Mouse (Mus musculus): ENCODE results near the gene Rock2. TPM values are rescaled to one million over a fixed set of nuclear protein-coding genes. Genes with fewer than 3 reads are reported as not detected.

Gene Rock2
- polyA plus RNA-seq, 1 experiment from 2014 or later = 22.4 TPM

DNA sequence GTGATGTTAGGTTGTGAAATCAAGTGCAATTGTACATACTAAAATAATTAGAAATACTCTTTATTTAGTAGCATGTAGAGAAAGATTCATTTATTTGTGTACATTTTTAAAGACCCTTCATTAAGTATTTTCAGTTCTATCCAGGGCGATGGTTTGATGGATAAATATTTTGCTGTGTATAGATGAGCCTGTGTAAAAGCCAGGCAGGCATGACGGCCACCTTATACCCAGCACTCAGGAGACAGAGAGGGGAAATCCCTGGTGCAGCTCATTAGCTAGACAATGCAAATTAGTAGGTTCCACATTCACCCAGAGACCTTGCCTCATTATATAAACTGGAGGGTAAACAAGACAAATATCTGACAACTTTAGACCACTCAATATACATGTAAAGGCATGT is 68.7 kb downstream of the Rock2 start:
- peaks cover 65% of the 10 kb centered on the region for H3K36me3 ChIP-seq
- no peak overlapping the region for H3K4me2 ChIP-seq
- no peak for ATAC-seq (replicated peaks; ENCODE audit: insufficient number of reproducible peaks, insufficient read depth, low FRiP score, low read depth)
- H3K4me1 ChIP-seq (replicated peaks) = no peaks in the 10 kb centered on the region
- H3K27me3 ChIP-seq = no peaks in the 10 kb centered on the region
- H3K4me3 ChIP-seq = no peak overlapping the region
- 87% methylated on average over 2 of the region's 2 CpGs for WGBS
- no peak overlapping the region for H3K9ac ChIP-seq
- no peaks in the 10 kb centered on the region for H3K9me3 ChIP-seq (replicated peaks)
- H3K27ac ChIP-seq = no peak overlapping the region

DNA sequence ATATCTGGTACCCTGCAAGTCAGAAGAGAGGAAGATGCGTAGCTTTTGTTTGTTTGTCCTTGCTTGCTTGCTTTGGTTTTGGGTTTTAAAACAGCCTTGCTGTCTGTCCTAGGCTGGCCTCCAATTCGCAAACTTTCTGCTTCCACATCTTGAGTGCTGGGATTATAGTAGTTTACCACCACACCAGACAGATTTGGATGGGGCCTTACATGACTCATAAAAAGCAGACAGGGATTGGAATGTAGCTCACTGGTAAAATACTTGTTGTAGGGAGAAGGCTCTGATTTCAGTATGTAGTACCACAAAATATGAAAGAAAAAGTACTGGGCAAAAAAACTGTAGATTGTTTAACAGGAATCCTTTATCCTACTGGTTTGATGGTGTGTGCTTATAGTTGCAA is 72.1 kb downstream of the Rock2 start:
- no peak for ATAC-seq (replicated peaks; ENCODE audit: insufficient number of reproducible peaks, insufficient read depth, low FRiP score, low read depth)
- no peaks in the 10 kb centered on the region for H3K4me1 ChIP-seq (replicated peaks)
- H3K4me3 ChIP-seq = no peak overlapping the region
- no peak overlapping the region for H3K27ac ChIP-seq
- H3K9ac ChIP-seq = no peak overlapping the region
- no peaks in the 10 kb centered on the region for H3K9me3 ChIP-seq (replicated peaks)
- 91% methylated on average over 2 of the region's 2 CpGs for WGBS
- no peaks in the 10 kb centered on the region for H3K27me3 ChIP-seq
- H3K36me3 ChIP-seq = peaks cover 65% of the 10 kb centered on the region
- no peak overlapping the region for H3K4me2 ChIP-seq

DNA sequence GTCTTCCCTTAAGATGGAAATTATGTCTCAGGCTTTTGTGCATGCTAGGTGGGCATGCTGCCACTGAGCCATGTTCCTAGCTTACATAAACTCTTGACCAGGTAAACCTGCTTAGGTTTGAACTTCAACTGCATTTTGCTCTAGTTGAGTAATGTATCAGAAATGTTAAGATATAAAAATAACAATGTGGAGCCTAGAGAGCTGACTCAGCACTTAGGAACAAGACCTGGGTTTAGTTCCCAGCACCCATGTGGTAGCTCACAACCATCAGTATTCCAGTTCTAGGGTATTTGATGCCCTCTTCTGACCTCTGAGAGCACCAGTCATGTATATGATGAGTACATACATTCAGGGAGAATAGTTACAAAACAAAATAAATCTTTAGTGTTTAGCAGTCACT is 82.4 kb downstream of the Rock2 start:
- H3K36me3 ChIP-seq = peaks cover 78% of the 10 kb centered on the region
- H3K27me3 ChIP-seq = no peaks in the 10 kb centered on the region
- H3K27ac ChIP-seq = no peak overlapping the region
- H3K4me2 ChIP-seq = no peak overlapping the region
- no peak for ATAC-seq (replicated peaks; ENCODE audit: insufficient number of reproducible peaks, insufficient read depth, low FRiP score, low read depth)
- no peaks in the 10 kb centered on the region for H3K4me1 ChIP-seq (replicated peaks)
- no peak overlapping the region for H3K4me3 ChIP-seq
- no peak overlapping the region for H3K9ac ChIP-seq
- H3K9me3 ChIP-seq (replicated peaks) = no peaks in the 10 kb centered on the region

DNA sequence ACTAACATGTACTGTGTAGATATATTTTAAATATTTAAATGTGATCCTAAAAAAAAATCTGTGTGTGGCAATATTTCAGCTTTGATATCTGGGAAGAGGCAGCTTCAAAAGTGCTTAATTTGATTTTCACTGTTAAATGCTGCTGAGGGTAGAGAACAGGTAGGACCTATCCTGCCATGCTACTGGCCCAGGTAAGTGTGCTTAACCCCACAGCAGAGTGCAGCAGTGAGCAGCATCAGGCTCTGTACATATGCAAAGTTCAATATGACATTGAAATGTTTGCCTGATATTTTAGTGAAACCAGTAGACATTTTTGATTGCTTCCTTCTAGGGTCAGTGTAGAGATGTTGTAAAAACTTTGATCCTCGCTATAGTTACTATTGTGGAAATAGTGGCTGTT is 91.1 kb downstream of the Rock2 start:
- H3K36me3 ChIP-seq = peaks cover 30% of the 10 kb centered on the region
- H3K4me2 ChIP-seq = no peak overlapping the region
- no peak overlapping the region for H3K9ac ChIP-seq
- H3K27me3 ChIP-seq = no peaks in the 10 kb centered on the region
- no peak overlapping the region for H3K27ac ChIP-seq
- WGBS = 84% methylated on average over 1 of the region's 1 CpGs
- no peak overlapping the region for H3K4me3 ChIP-seq
- no peaks in the 10 kb centered on the region for H3K9me3 ChIP-seq (replicated peaks)
- H3K4me1 ChIP-seq (replicated peaks) = no peaks in the 10 kb centered on the region
- ATAC-seq (replicated peaks; ENCODE audit: insufficient number of reproducible peaks, insufficient read depth, low FRiP score, low read depth) = no peak

DNA sequence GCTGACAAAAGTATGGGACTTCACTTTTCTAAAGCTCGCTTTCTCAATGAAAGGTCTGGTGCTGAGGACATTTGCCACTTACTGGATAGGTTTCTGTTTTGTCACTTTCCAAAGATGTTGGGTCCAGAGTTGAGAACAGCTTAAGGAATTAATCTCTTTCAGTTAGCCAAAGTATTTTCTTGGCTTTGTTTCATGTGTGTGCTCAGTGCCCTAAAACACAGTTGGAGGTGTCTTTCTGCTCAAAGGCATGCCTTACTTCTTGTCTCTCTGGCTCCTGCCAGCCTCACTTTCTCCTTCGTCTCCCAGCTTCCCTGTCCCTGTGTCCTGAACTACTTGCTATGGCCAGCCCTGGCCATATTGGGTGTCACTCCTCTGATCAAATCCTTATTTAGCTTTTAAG is 96.7 kb downstream of the Rock2 start:
- Histone ChIP-seq H3K4me3 (no peak overlapping the region), H3K9me3 (replicated peaks) (no peaks in the 10 kb centered on the region), H3K36me3 (peaks cover 20% of the 10 kb centered on the region; the same call in 1 of the 2 replicates), H3K4me2 (no peak overlapping the region), H3K4me1 (replicated peaks) (no peaks in the 10 kb centered on the region), H3K27ac (no peak overlapping the region), H3K9ac (no peak overlapping the region), H3K27me3 (no peaks in the 10 kb centered on the region)
- no peak for ATAC-seq (replicated peaks; ENCODE audit: insufficient number of reproducible peaks, insufficient read depth, low FRiP score, low read depth)
- WGBS = 81% methylated on average over 2 of the region's 2 CpGs

DNA sequence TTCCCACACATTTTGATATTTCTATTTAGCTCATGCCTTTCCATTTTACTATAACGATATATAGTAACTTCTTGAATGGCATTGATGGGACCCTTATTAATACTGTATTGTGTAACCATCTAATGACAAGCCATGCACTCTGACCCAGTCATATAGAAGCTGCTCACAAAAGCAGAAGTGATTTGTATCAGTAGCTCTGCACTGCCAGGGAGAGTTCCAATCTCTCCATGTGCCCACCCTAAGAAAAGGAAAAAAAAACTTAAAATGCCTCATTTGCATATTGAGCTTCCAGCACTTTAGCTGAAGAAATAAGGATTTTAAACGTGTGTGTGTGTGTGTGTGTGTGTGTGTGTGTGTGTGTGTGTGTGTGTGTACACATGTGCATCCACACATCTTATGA is 97.7 kb downstream of the Rock2 start:
- Histone ChIP-seq H3K27me3 (no peaks in the 10 kb centered on the region), H3K36me3 (peaks cover 13% of the 10 kb centered on the region; the same call in 1 of the 2 replicates), H3K9me3 (replicated peaks) (no peaks in the 10 kb centered on the region), H3K27ac (no peak overlapping the region), H3K9ac (no peak overlapping the region), H3K4me3 (no peak overlapping the region), H3K4me1 (replicated peaks) (no peaks in the 10 kb centered on the region), H3K4me2 (no peak overlapping the region)
- no peak for ATAC-seq (replicated peaks; ENCODE audit: insufficient number of reproducible peaks, insufficient read depth, low FRiP score, low read depth)
- WGBS = 85% methylated on average over 2 of the region's 2 CpGs

DNA sequence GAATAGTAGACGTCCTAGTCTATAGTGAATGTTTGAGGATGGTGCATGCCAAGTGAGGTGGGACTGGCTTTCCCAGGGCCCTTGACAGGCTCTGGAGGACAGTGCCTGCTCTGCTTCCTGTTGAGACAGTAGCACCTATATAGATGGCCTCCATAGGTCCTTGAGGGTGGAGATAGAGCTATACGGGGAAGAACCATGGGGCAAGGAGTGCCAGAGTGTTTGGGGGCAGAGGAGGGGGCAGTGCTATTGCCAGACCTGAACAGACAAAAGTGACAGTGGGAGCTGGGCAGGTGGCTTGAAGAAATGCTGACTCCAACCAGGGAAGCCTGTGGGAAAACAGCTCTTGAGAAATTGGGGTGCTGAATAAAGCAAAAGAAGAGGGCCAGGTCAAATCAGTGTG is 99.6 kb downstream of the Rock2 start:
- no peak overlapping the region for H3K4me2 ChIP-seq
- ATAC-seq (replicated peaks; ENCODE audit: insufficient number of reproducible peaks, insufficient read depth, low FRiP score, low read depth) = no peak
- H3K4me1 ChIP-seq (replicated peaks) = peaks cover 8% of the 10 kb centered on the region
- H3K27ac ChIP-seq = no peak overlapping the region
- no peak overlapping the region for H3K4me3 ChIP-seq
- H3K9me3 ChIP-seq (replicated peaks) = no peaks in the 10 kb centered on the region
- H3K36me3 ChIP-seq = peaks cover 6% of the 10 kb centered on the region; the same call in 1 of the 2 replicates
- WGBS = 72% methylated on average over 2 of the region's 2 CpGs
- H3K9ac ChIP-seq = no peak overlapping the region
- no peaks in the 10 kb centered on the region for H3K27me3 ChIP-seq

DNA sequence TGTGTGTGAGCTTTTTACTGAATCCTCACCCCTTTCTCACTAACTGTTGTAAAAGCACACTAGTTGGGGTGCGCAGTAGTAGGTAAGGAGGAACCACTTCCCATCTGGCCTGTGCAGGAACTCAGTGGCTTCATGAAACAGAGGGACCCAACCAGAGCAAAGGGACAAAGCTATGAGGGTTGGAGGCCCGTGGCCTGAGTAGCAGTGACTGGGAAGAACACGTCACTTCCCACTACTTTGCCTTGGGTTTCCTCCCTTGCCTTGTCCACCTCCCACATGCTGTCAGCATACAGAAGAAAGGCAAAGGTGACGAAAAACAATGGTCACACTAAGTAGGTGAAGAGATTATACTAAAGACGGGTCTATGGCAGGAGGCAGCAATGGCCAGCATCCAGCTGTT is 101.6 kb downstream of the Rock2 start:
- WGBS = 65% methylated on average over 5 of the region's 5 CpGs
- H3K4me3 ChIP-seq = no peak overlapping the region
- no peak overlapping the region for H3K4me2 ChIP-seq
- peaks cover 16% of the 10 kb centered on the region for H3K4me1 ChIP-seq (replicated peaks)
- no peak overlapping the region for H3K9ac ChIP-seq
- no peaks in the 10 kb centered on the region for H3K9me3 ChIP-seq (replicated peaks)
- no peaks in the 10 kb centered on the region; the same call in 1 of the 2 replicates for H3K36me3 ChIP-seq
- H3K27ac ChIP-seq = no peak overlapping the region
- ATAC-seq (replicated peaks; ENCODE audit: insufficient number of reproducible peaks, insufficient read depth, low FRiP score, low read depth) = no peak
- H3K27me3 ChIP-seq = peaks cover 6% of the 10 kb centered on the region; the same call in 1 of the 2 replicates

DNA sequence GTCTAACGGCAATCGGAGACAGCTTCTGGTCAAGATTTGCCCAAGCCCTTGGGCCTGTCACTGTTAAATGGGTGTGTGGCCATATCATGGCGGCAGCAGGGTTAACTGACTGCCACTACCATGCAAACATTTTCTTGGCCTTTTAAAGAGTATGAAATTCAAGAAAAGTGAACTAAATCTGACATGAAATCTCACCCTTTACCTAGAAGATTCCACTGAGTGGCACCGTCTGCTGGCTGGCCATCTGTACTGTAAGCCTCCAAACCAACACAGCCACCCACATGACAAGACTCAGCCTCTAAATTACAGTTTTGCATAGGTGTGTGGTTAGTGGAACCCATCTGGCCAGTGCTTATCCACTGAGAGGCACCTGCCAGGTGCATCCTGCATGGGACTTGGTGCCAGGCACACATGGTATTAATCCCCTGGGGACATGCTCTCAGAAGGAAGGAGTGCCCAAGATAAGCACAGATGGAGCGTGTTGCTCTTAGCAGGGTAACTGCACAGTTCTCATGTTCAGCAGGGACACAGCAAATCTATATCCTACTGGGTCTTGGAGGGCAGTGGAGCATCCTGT is 102.3 kb downstream of the Rock2 start:
- Histone ChIP-seq H3K4me1 (replicated peaks) (peaks cover 16% of the 10 kb centered on the region), H3K9ac (no peak overlapping the region), H3K27me3 (peaks cover 7% of the 10 kb centered on the region), H3K4me2 (no peak overlapping the region), H3K9me3 (replicated peaks) (no peaks in the 10 kb centered on the region), H3K27ac (no peak overlapping the region), H3K36me3 (no peaks in the 10 kb centered on the region; the same call in 1 of the 2 replicates), H3K4me3 (no peak overlapping the region)
- WGBS = 85% methylated on average over 5 of the region's 5 CpGs
- no peak for ATAC-seq (replicated peaks; ENCODE audit: insufficient number of reproducible peaks, insufficient read depth, low FRiP score, low read depth)

DNA sequence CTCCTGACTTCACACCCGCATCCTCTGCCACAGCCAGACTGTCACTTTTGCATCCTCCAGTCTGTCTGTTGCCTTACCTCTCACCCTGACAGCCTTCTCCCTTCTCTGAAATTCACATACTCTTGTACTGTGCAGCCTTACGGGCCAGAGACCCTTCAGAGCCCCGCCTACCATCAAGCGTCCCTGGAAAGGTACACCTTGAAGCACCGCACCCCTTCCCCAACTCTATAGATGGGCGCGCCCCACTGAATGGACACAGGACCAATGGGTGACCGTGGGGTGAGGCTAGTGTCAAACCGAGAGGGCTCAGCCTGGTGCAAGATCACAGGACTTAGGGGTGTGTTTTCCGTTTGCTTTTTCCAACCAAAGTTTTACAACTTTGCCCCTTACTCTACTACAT is 104.5 kb downstream of the Rock2 start:
- no peak for ATAC-seq (replicated peaks; ENCODE audit: insufficient number of reproducible peaks, insufficient read depth, low FRiP score, low read depth)
- Histone ChIP-seq H3K4me3 (peak overlapping the region; percentile 74), H3K4me2 (peak overlapping the region; percentile 95), H3K4me1 (replicated peaks) (peaks cover 16% of the 10 kb centered on the region), H3K36me3 (no peaks in the 10 kb centered on the region; the same call in 1 of the 2 replicates), H3K9me3 (replicated peaks) (no peaks in the 10 kb centered on the region), H3K27me3 (peaks cover 9% of the 10 kb centered on the region), H3K27ac (no peak overlapping the region), H3K9ac (peak overlapping the region; percentile 54; the same call in 1 of the 2 replicates)
- WGBS = 5% methylated on average over 10 of the region's 10 CpGs

DNA sequence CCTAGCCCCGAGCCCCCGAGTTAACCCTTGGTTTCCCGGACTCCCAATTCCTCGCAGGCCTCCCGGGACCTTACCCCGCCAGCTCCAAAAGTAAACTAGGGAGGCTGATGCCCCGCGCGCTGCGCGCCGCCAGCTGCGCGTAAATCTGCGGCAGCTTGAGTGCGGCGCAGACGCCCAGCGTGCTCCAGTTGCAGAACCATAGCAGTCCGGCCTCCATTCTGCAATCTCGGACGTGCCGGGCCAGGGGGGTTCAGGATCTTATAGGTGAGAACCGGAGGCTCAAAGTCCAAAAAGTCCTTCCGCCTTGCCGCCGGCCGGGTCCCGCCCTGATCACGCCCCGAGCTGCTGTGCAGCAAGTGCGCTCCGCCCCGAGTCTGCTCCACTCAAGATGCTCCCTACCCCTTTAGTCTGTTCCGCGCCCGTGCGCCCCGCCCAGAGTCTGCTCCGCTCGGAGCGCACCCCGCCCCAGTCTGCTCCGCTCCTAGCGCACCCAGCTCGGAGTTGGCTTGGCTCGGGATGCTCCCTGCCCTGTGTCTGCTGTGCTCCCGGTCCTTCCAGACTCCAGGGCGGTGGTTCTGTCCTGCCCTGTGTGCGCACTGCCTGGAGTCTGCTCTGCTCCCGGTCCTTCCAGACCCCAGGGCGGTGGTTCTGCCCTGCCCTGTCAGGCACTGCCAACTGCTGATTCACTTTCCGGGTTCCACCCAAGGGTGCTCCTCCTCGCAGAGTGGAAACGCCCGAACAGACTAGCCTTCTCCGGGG is 105.2 kb downstream of the Rock2 start, which contains the start of gene Pqlc3:
Gene Pqlc3, minus strand, starts transcription at position 670 of the 759 bp plus-strand sequence.
- peak; percentile 91 for ATAC-seq (replicated peaks; ENCODE audit: insufficient number of reproducible peaks, insufficient read depth, low FRiP score, low read depth)
- Histone ChIP-seq H3K36me3 (no peaks in the 10 kb centered on the region), H3K4me2 (peak within 1 kb of the TSS; percentile 95), H3K9ac (peak within 1 kb of the TSS; percentile 54), H3K27ac (peak within 1 kb of the TSS; percentile 35), H3K27me3 (peaks cover 9% of the 10 kb centered on the region), H3K4me1 (replicated peaks) (peaks cover 16% of the 10 kb centered on the region), H3K9me3 (replicated peaks) (no peaks in the 10 kb centered on the region), H3K4me3 (peak within 1 kb of the TSS; percentile 74)
- WGBS = 2% methylated on average over 57 of the region's 57 CpGs

DNA sequence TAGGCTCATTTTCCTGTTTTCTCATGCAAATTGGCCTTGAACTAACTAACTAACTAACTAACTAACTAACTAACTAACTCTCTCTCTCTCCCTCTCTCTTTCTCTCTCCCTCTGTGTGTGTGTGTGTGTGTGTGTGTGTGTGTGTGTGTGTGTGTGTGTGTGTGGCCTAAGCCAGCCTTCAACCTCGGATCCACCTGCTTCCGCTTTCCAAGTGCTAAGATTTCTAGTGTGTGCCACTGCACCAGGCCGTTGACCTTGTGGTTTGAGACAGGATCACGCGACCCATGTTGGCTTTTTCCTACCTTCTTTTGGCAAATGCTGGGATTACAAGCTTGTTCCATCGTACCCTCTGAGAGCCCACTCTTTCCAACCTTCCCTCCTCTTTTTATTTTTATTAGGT is 105.9 kb downstream of the Rock2 start:
- Histone ChIP-seq H3K4me1 (replicated peaks) (peaks cover 16% of the 10 kb centered on the region), H3K36me3 (no peaks in the 10 kb centered on the region), H3K27me3 (peaks cover 9% of the 10 kb centered on the region), H3K9ac (no peak overlapping the region), H3K27ac (no peak overlapping the region), H3K4me3 (peak overlapping the region; percentile 74; the same call in 1 of the 2 replicates), H3K4me2 (peak overlapping the region; percentile 95; the same call in 1 of the 2 replicates), H3K9me3 (replicated peaks) (no peaks in the 10 kb centered on the region)
- no peak for ATAC-seq (replicated peaks; ENCODE audit: insufficient number of reproducible peaks, insufficient read depth, low FRiP score, low read depth)
- 58% methylated on average over 6 of the region's 6 CpGs for WGBS

Data from heart, embryonic 15.5 days (tissue).